Mouse (Mus musculus): Measurements from ENCODE around the gene Rbfox3. TPM values are rescaled to one million over a fixed set of nuclear protein-coding genes. Genes with fewer than 3 reads are reported as not detected.

The Rbfox3 gene
- polyA plus RNA-seq, 1 experiment from 2014 or later = 0.26 TPM

- Histone ChIP-seq H3K27ac (ENCODE audit: poor library complexity, severe bottlenecking) (no peak overlapping the region), H3K9me3 (replicated peaks) (no peaks in the 10 kb centered on the region), H3K4me1 (replicated peaks) (peaks cover 6% of the 10 kb centered on the region), H3K9ac (no peak overlapping the region), H3K27me3 (replicated peaks) (peaks cover 26% of the 10 kb centered on the region), H3K4me3 (no peak overlapping the region), H3K36me3 (peaks cover 35% of the 10 kb centered on the region), H3K4me2 (no peak overlapping the region)
- WGBS = 73% methylated on average over 6 of the region's 6 CpGs
- ATAC-seq (ENCODE audit: insufficient number of reproducible peaks, low FRiP score) = no peak
Measured at GRCm38 (mm10) chr11:118486281-118486680, 425.1 kb downstream of the Rbfox3 start.

GRCm38 (mm10) chr11:118485780-118486179, 425.6 kb downstream of the Rbfox3 start:
- Histone ChIP-seq H3K9ac (no peak overlapping the region), H3K27ac (ENCODE audit: poor library complexity, severe bottlenecking) (no peak overlapping the region), H3K9me3 (replicated peaks) (no peaks in the 10 kb centered on the region), H3K36me3 (peaks cover 38% of the 10 kb centered on the region), H3K4me3 (no peak overlapping the region), H3K4me2 (no peak overlapping the region), H3K27me3 (replicated peaks) (peaks cover 23% of the 10 kb centered on the region; the same call in 1 of the 2 replicates), H3K4me1 (replicated peaks) (peaks cover 5% of the 10 kb centered on the region)
- no peak for ATAC-seq (ENCODE audit: insufficient number of reproducible peaks, low FRiP score)
- WGBS = 86% methylated on average over 3 of the region's 3 CpGs

GRCm38 (mm10) chr11:118485338-118485737, 426.1 kb downstream of the Rbfox3 start:
- 59% methylated on average over 11 of the region's 11 CpGs for WGBS
- Histone ChIP-seq H3K9me3 (replicated peaks) (no peaks in the 10 kb centered on the region), H3K4me2 (no peak overlapping the region), H3K27ac (ENCODE audit: poor library complexity, severe bottlenecking) (no peak overlapping the region), H3K4me1 (replicated peaks) (peaks cover under 1% of the 10 kb centered on the region; the same call in 1 of the 2 replicates), H3K9ac (no peak overlapping the region), H3K36me3 (peaks cover 38% of the 10 kb centered on the region), H3K4me3 (no peak overlapping the region), H3K27me3 (replicated peaks) (peaks cover 22% of the 10 kb centered on the region; the same call in 1 of the 2 replicates)
- ATAC-seq (ENCODE audit: insufficient number of reproducible peaks, low FRiP score) = no peak

- H3K27ac ChIP-seq (ENCODE audit: poor library complexity, severe bottlenecking) = no peak overlapping the region
- WGBS = 71% methylated on average over 8 of the region's 8 CpGs
- no peak overlapping the region for H3K4me2 ChIP-seq
- ATAC-seq (ENCODE audit: insufficient number of reproducible peaks, low FRiP score) = no peak
- no peaks in the 10 kb centered on the region for H3K9me3 ChIP-seq (replicated peaks)
- peaks cover 11% of the 10 kb centered on the region; the same call in 1 of the 2 replicates for H3K27me3 ChIP-seq (replicated peaks)
- peaks cover 41% of the 10 kb centered on the region for H3K36me3 ChIP-seq
- no peak overlapping the region for H3K4me3 ChIP-seq
- no peaks in the 10 kb centered on the region for H3K4me1 ChIP-seq (replicated peaks)
- H3K9ac ChIP-seq = no peak overlapping the region
Measured at GRCm38 (mm10) chr11:118484169-118484568, 427.2 kb downstream of the Rbfox3 start.

- Histone ChIP-seq H3K27me3 (replicated peaks) (peaks cover 11% of the 10 kb centered on the region; the same call in 1 of the 2 replicates), H3K4me3 (no peak overlapping the region), H3K27ac (ENCODE audit: poor library complexity, severe bottlenecking) (no peak overlapping the region), H3K36me3 (peaks cover 32% of the 10 kb centered on the region), H3K9ac (no peak overlapping the region), H3K4me1 (replicated peaks) (peaks cover 6% of the 10 kb centered on the region), H3K4me2 (no peak overlapping the region), H3K9me3 (replicated peaks) (no peaks in the 10 kb centered on the region)
- no peak for ATAC-seq (ENCODE audit: insufficient number of reproducible peaks, low FRiP score)
- 80% methylated on average over 14 of the region's 14 CpGs for WGBS
Measured at GRCm38 (mm10) chr11:118481751-118482150, 429.6 kb downstream of the Rbfox3 start.

GRCm38 (mm10) chr11:118481231-118481630, 430.2 kb downstream of the Rbfox3 start:
- Histone ChIP-seq H3K27ac (ENCODE audit: poor library complexity, severe bottlenecking) (no peak overlapping the region), H3K9me3 (replicated peaks) (no peaks in the 10 kb centered on the region), H3K4me1 (replicated peaks) (peaks cover 6% of the 10 kb centered on the region), H3K36me3 (peaks cover 29% of the 10 kb centered on the region), H3K4me3 (no peak overlapping the region), H3K27me3 (replicated peaks) (peaks cover 11% of the 10 kb centered on the region; the same call in 1 of the 2 replicates), H3K9ac (no peak overlapping the region), H3K4me2 (no peak overlapping the region)
- no peak for ATAC-seq (ENCODE audit: insufficient number of reproducible peaks, low FRiP score)
- WGBS = 89% methylated on average over 11 of the region's 11 CpGs

- no peak for ATAC-seq (ENCODE audit: insufficient number of reproducible peaks, low FRiP score)
Measured at GRCm38 (mm10) chr11:118479776-118480175, 431.6 kb downstream of the Rbfox3 start.

GRCm38 (mm10) chr11:118476396-118477373, 434.7 kb downstream of the Rbfox3 start, which contains the start of gene Engase:
TSS of gene Engase (plus strand) at chr11:118476829.
- Histone ChIP-seq H3K27ac (ENCODE audit: poor library complexity, severe bottlenecking) (no peak within 1 kb of the TSS), H3K9me3 (replicated peaks) (no peaks in the 10 kb centered on the region), H3K36me3 (peaks cover 10% of the 10 kb centered on the region), H3K4me1 (replicated peaks) (peaks cover 6% of the 10 kb centered on the region), H3K4me3 (peak within 1 kb of the TSS; percentile 77), H3K27me3 (replicated peaks) (no peaks in the 10 kb centered on the region), H3K9ac (peak within 1 kb of the TSS; percentile 83), H3K4me2 (peak within 1 kb of the TSS; percentile 90)
- WGBS = under 1% methylated on average over 57 of the region's 57 CpGs
- ATAC-seq (ENCODE audit: insufficient number of reproducible peaks, low FRiP score) = peak; percentile 99

More at GRCm38 (mm10) chr11:118479776-118480175, 431.6 kb downstream of the Rbfox3 start:
- H3K9ac ChIP-seq = no peak overlapping the region
- H3K27ac ChIP-seq (ENCODE audit: poor library complexity, severe bottlenecking) = no peak overlapping the region
- H3K4me2 ChIP-seq = no peak overlapping the region
- 75% methylated on average over 12 of the region's 12 CpGs for WGBS
- no peaks in the 10 kb centered on the region for H3K9me3 ChIP-seq (replicated peaks)
- peaks cover 6% of the 10 kb centered on the region for H3K4me1 ChIP-seq (replicated peaks)
- H3K27me3 ChIP-seq (replicated peaks) = peaks cover 5% of the 10 kb centered on the region; the same call in 1 of the 2 replicates
- peaks cover 29% of the 10 kb centered on the region for H3K36me3 ChIP-seq
- no peak overlapping the region for H3K4me3 ChIP-seq

- Histone ChIP-seq H3K27ac (ENCODE audit: poor library complexity, severe bottlenecking) (no peak overlapping the region), H3K9me3 (replicated peaks) (no peaks in the 10 kb centered on the region), H3K27me3 (replicated peaks) (no peaks in the 10 kb centered on the region), H3K4me2 (no peak overlapping the region), H3K36me3 (peaks cover 5% of the 10 kb centered on the region), H3K4me1 (replicated peaks) (peaks cover 10% of the 10 kb centered on the region), H3K4me3 (no peak overlapping the region), H3K9ac (no peak overlapping the region)
- ATAC-seq (ENCODE audit: insufficient number of reproducible peaks, low FRiP score) = no peak
- 83% methylated on average over 7 of the region's 7 CpGs for WGBS
Measured at GRCm38 (mm10) chr11:118475496-118476083, 435.8 kb downstream of the Rbfox3 start.

GRCm38 (mm10) chr11:118473842-118474500, 437.4 kb downstream of the Rbfox3 start:
- no peak overlapping the region for H3K9ac ChIP-seq
- H3K4me2 ChIP-seq = no peak overlapping the region
- no peaks in the 10 kb centered on the region for H3K9me3 ChIP-seq (replicated peaks)
- H3K36me3 ChIP-seq = peaks cover under 1% of the 10 kb centered on the region
- peaks cover 20% of the 10 kb centered on the region for H3K4me1 ChIP-seq (replicated peaks)
- H3K4me3 ChIP-seq = no peak overlapping the region
- H3K27ac ChIP-seq (ENCODE audit: poor library complexity, severe bottlenecking) = no peak overlapping the region
- 65% methylated on average over 6 of the region's 6 CpGs for WGBS
- ATAC-seq (ENCODE audit: insufficient number of reproducible peaks, low FRiP score) = no peak
- no peaks in the 10 kb centered on the region for H3K27me3 ChIP-seq (replicated peaks)

GRCm38 (mm10) chr11:118473161-118473560, 438.2 kb downstream of the Rbfox3 start:
- no peak for ATAC-seq (ENCODE audit: insufficient number of reproducible peaks, low FRiP score)
- Histone ChIP-seq H3K36me3 (no peaks in the 10 kb centered on the region), H3K9me3 (replicated peaks) (no peaks in the 10 kb centered on the region), H3K27me3 (replicated peaks) (no peaks in the 10 kb centered on the region), H3K4me1 (replicated peaks) (peaks cover 20% of the 10 kb centered on the region), H3K27ac (ENCODE audit: poor library complexity, severe bottlenecking) (no peak overlapping the region), H3K4me3 (no peak overlapping the region), H3K4me2 (no peak overlapping the region), H3K9ac (no peak overlapping the region)
- WGBS = 75% methylated on average over 1 of the region's 1 CpGs

All from heart, embryonic 12.5 days (tissue).